Mouse (Mus musculus) limb, embryonic 13.5 days (tissue): ENCODE results near the gene Olfr222. TPM values are rescaled to one million over a fixed set of nuclear protein-coding genes. Genes with fewer than 3 reads are reported as not detected.

Source experiments
- ATAC-seq: fragments of 200-750 bp; cut with Nextera tagmentation; 2 replicates; pipeline ENCODE4 v1.8.0; 2017; ENCODE audit warnings: low read depth, moderate number of reproducible peaks, moderate TSS enrichment; ENCODE audit not compliant: low FRiP score
- H3K27ac ChIP-seq: fragments of 300-500 bp; sonication (generic); 2 replicates; pipeline ENCODE4 v1.5.1; 2015; ENCODE audit warnings: inconsistent platforms, mild to moderate bottlenecking, moderate library complexity
- H3K27me3 ChIP-seq: fragments of 300-500 bp; sonication (generic); 2 replicates; pipeline ENCODE4 v1.6.1; 2015; ENCODE audit warnings: mild to moderate bottlenecking, inconsistent platforms
- H3K36me3 ChIP-seq: fragments of 300-500 bp; sonication (generic); 2 replicates; pipeline ENCODE4 v1.6.1; 2015; ENCODE audit warnings: inconsistent platforms, mild to moderate bottlenecking, moderate library complexity
- H3K4me1 ChIP-seq: fragments of 300-500 bp; sonication (generic); 2 replicates; pipeline ENCODE4 v1.6.1; 2015; ENCODE audit warnings: inconsistent platforms
- H3K4me2 ChIP-seq: fragments of 300-500 bp; sonication (generic); replicated peaks from 2 replicates; pipeline ENCODE4 v1.6.1; 2015; ENCODE audit warnings: inconsistent platforms, mild to moderate bottlenecking, moderate library complexity
- H3K4me3 ChIP-seq: fragments of 300-500 bp; sonication (generic); 2 replicates; pipeline ENCODE4 v1.5.1; 2015; ENCODE audit warnings: moderate library complexity, mild to moderate bottlenecking, inconsistent platforms
- H3K9ac ChIP-seq: fragments of 300-500 bp; sonication (generic); 2 replicates; pipeline ENCODE4 v1.6.1; 2015; ENCODE audit warnings: mild to moderate bottlenecking, inconsistent platforms
- H3K9me3 ChIP-seq: fragments of 300-500 bp; sonication (generic); 2 replicates; pipeline ENCODE4 v1.6.1; 2016; ENCODE audit warnings: inconsistent platforms
- whole genome bisulfite sequencing: fragments of 180-500 bp; shearing (Covaris S2); methylation state at CpG from one replicate; pipeline ENCODE4 v1.1.7; 2015; 5-methylcytosine and 5-hydroxymethylcytosine counted together
- polyA plus RNA-seq: library from polyadenylated mRNA; unstranded; fragments of >200 nt; fragmentation: Nextera tagmentation; extraction: Ambion mirVana; gene quantifications from 2 replicates; pipeline ENCODE4 v1.2.1, GENCODE M21; 2015

Olfr222 gene
- polyA plus RNA-seq, 1 experiment from 2014 or later: not detected

DNA sequence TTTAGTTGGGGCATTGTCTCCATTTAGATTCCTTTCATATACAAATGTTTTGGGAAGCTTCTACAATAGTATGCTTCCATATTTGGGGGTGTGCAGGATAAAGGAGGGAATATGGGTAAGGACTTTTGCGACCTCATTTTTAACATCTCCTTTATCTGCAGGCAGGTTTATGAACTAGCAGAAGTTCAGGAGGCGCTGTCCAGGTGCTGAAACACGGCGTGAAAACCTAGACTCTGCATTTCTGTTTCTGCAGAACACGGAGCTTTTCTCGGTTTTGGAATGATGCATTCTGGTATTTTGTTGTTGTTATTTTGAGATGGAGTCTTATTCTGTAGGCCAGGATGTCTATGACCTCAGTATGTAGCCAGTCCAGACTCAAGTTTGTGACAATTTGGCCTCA lies 8.5 kb upstream of the Olfr222 start:
- WGBS: 30% methylated on average over 6 of the region's 6 CpGs

DNA sequence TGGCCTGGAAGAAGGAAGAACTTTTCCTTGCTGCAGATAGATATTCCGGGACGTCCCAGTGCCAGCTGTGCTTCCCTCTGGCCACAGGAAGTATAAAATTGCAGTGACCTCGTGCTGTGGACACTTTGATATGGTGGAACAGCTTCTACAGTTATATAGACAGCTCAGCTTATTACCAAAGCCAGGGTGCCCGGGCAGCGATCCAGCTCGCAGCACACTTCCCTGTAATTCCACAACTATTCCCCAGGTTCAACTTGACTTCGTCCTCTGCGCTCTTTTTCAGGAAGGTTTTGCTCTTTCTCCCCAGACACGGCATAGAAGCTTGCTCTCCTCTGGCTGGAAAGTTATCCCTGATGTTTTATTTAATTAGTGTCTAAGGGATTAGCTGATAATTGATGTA lies 309 bp downstream of the Olfr222 start:
- no peak overlapping the region for H3K4me2 ChIP-seq
- no peak overlapping the region for H3K4me3 ChIP-seq
- H3K36me3 ChIP-seq: no peaks in the 10 kb centered on the region
- no peak overlapping the region for H3K27ac ChIP-seq
- peaks cover 28% of the 10 kb centered on the region for H3K27me3 ChIP-seq
- 40% methylated on average over 9 of the region's 9 CpGs for WGBS
- no peaks in the 10 kb centered on the region for H3K9me3 ChIP-seq
- H3K4me1 ChIP-seq: no peaks in the 10 kb centered on the region
- no peak for ATAC-seq
- H3K9ac ChIP-seq: no peak overlapping the region

More for the DNA sequence above, 8.5 kb upstream of the Olfr222 start:
- Histone ChIP-seq H3K4me3 (no peak overlapping the region), H3K4me2 (no peak overlapping the region), H3K27me3 (0 out of 2 replicates have a peak, but pooled peaks cover 2% of the 10 kb centered on the region), H3K4me1 (no peaks in the 10 kb centered on the region), H3K9ac (no peak overlapping the region), H3K27ac (no peak overlapping the region), H3K9me3 (no peaks in the 10 kb centered on the region), H3K36me3 (no peaks in the 10 kb centered on the region)
- no peak for ATAC-seq

DNA sequence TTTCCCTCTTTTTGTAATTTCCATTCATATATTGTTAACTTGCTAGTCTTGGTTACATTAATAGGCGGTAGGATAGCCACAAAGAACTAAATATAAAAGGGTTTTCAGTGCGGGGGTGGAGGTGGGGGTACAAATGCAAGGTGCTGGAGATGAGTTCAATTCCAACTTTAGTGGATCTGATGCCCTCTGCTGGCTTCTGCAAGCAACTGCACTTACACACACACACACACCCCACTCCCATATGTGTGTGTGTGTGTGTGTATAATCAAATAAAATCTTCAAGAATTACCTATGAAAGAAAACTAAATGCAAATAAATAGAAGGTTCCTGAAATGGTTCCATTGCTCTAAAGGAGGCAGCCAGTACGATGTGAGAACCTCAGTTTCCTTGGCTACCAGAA lies 6.7 kb downstream of the Olfr222 start:
- Histone ChIP-seq H3K9ac (no peak overlapping the region), H3K4me3 (no peak overlapping the region), H3K4me2 (no peak overlapping the region), H3K4me1 (no peaks in the 10 kb centered on the region), H3K9me3 (no peaks in the 10 kb centered on the region), H3K27ac (no peak overlapping the region), H3K27me3 (peaks cover 27% of the 10 kb centered on the region), H3K36me3 (no peaks in the 10 kb centered on the region)
- WGBS: 72% methylated on average over 3 of the region's 3 CpGs
- no peak for ATAC-seq

DNA sequence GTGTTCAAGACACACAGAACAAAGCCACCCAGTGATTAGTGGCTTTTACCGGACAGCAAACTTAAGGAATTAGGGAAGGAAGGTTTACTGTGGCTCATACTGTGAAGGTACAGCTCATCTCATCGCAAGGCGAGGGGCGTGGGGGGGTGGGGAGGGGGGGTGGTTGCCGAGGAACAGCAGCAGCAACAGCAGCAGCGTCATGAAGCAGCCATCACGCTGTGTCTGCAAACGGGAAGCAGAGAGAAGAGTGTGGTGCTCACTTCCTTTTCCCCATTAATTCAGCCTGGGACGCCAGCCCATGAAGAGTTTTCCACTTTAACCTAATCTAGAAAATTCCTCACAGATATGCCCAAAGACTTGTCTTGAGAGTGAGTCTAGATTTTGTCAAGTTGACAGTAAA lies 13.2 kb downstream of the Olfr222 start:
- no peaks in the 10 kb centered on the region for H3K4me1 ChIP-seq
- H3K27me3 ChIP-seq: no peaks in the 10 kb centered on the region
- no peak overlapping the region for H3K9ac ChIP-seq
- no peak for ATAC-seq
- no peak overlapping the region for H3K4me3 ChIP-seq
- H3K4me2 ChIP-seq: no peak overlapping the region
- no peaks in the 10 kb centered on the region for H3K36me3 ChIP-seq
- H3K9me3 ChIP-seq: no peaks in the 10 kb centered on the region
- no peak overlapping the region for H3K27ac ChIP-seq
- 70% methylated on average over 9 of the region's 9 CpGs for WGBS

DNA sequence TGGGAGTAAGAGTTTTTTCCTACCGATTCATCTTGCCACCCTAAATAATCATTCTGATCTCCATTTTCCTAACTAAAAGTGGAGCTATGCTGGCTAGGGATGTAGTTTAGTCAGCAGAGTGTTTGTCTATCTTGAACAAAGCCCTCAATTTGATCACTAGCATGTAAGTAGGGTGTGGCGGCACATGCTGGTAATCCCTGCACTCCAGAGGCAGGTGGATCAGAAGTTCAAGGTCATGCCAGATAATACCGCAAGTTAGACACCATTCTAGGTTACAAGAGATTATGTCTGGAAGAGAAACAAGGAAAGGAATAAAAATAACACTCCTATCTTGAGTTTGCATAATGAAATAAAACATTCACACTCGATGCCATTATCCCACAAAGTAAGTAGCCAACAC lies 13.7 kb downstream of the Olfr222 start:
- Histone ChIP-seq H3K4me2 (no peak overlapping the region), H3K4me1 (no peaks in the 10 kb centered on the region), H3K4me3 (no peak overlapping the region), H3K9me3 (no peaks in the 10 kb centered on the region), H3K9ac (no peak overlapping the region), H3K27ac (no peak overlapping the region), H3K36me3 (no peaks in the 10 kb centered on the region), H3K27me3 (no peaks in the 10 kb centered on the region)
- WGBS: 94% methylated on average over 4 of the region's 4 CpGs
- ATAC-seq: no peak

DNA sequence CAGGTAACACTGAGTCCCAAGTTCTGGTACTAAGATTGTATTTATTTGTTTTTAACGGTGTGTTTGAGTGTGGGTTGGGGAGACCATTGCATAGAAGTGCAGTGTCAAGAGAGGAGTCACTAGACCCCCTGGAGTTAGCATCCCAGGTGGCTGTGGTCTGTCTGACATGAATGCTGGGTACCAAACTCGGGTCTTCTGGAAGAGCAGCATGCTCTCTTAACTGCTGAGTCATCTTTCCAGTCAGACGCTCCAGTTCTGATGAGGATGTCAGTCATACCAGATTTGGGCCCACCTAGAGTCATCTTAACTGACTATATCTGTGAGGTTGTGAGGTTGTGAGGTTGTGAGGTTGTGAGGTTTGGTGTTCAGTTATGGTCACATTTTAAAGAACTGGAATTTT lies 15.1 kb downstream of the Olfr222 start:
- no peak overlapping the region for H3K4me2 ChIP-seq
- H3K36me3 ChIP-seq: no peaks in the 10 kb centered on the region
- 69% methylated on average over 3 of the region's 3 CpGs for WGBS
- H3K9ac ChIP-seq: no peak overlapping the region
- no peaks in the 10 kb centered on the region for H3K27me3 ChIP-seq
- no peak overlapping the region for H3K27ac ChIP-seq
- ATAC-seq: no peak
- H3K9me3 ChIP-seq: no peaks in the 10 kb centered on the region
- H3K4me3 ChIP-seq: no peak overlapping the region
- no peaks in the 10 kb centered on the region for H3K4me1 ChIP-seq

DNA sequence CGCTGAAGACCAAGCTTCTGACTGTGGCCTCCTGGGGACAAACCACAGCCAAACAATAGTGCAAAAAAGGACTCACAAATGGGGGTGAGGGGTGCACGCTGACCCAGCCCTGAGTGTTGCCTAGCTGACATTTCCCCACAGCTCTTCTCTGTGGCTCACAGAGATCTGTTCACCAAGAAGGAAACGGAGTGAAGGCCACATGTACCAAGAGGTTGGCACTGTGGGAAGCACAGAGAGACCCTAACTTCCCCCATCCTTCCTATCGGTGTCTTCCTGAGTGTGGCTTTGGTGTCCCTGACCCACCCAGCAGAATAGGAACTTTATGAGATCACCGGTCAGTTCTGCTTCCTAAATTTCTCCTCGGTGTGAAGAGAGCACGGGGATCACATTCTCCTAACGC lies 21.5 kb downstream of the Olfr222 start:
- Histone ChIP-seq H3K36me3 (no peaks in the 10 kb centered on the region), H3K9ac (no peak overlapping the region), H3K4me3 (no peak overlapping the region), H3K4me2 (no peak overlapping the region), H3K27me3 (no peaks in the 10 kb centered on the region), H3K9me3 (no peaks in the 10 kb centered on the region), H3K4me1 (no peaks in the 10 kb centered on the region), H3K27ac (no peak overlapping the region)
- 80% methylated on average over 8 of the region's 8 CpGs for WGBS
- ATAC-seq: no peak

DNA sequence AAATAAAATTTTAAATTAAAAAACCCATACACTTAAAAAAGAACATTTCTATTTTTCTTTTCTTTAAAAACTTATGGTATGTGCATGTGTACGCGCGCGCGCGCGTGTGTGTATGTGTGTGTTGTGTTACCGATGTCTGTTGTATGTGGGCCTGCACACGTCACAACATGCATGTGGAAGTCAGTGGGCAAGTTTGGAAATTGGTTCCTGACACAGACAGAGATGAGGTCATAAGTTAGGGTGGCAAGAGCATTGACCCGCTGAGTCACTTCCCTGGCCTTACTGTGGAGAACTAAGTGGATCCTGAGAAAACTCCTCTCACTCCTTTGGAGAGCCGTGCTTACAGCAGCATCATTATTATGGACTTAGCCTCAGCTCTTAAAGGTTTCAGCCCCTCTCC lies 21.9 kb downstream of the Olfr222 start:
- no peak for ATAC-seq
- Histone ChIP-seq H3K27me3 (no peaks in the 10 kb centered on the region), H3K4me1 (no peaks in the 10 kb centered on the region)

DNA sequence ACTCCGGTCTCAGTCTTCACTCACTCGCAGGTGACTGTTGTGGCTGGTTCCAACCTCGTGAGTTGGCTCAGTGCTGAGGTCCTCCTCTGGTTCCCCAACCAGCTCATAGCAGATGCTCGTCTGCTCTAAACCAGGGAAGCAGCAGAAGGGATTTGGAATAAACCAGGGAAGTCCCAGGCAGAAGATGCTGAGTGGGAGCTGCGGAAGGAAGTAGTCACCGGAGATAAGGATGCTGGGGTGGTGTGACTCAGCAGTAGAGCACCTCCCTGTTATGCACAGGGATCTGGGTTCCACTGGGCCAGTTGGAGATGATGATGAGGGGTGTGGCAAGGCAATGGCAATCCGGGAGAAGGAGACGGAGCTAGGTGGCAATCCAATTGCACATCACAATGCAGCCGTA lies 32.0 kb downstream of the Olfr222 start:
- Histone ChIP-seq H3K4me2 (no peak overlapping the region), H3K27me3 (0 out of 2 replicates have a peak, but pooled peaks cover 3% of the 10 kb centered on the region), H3K27ac (no peak overlapping the region), H3K9me3 (no peaks in the 10 kb centered on the region), H3K4me3 (no peak overlapping the region), H3K36me3 (no peaks in the 10 kb centered on the region), H3K9ac (no peak overlapping the region), H3K4me1 (no peaks in the 10 kb centered on the region)
- 84% methylated on average over 9 of the region's 9 CpGs for WGBS
- ATAC-seq: no peak

More for the DNA sequence above, 21.9 kb downstream of the Olfr222 start:
- Histone ChIP-seq H3K9ac (no peak overlapping the region), H3K4me2 (no peak overlapping the region), H3K9me3 (no peaks in the 10 kb centered on the region), H3K36me3 (no peaks in the 10 kb centered on the region), H3K4me3 (no peak overlapping the region), H3K27ac (no peak overlapping the region)
- WGBS: 94% methylated on average over 11 of the region's 11 CpGs

DNA sequence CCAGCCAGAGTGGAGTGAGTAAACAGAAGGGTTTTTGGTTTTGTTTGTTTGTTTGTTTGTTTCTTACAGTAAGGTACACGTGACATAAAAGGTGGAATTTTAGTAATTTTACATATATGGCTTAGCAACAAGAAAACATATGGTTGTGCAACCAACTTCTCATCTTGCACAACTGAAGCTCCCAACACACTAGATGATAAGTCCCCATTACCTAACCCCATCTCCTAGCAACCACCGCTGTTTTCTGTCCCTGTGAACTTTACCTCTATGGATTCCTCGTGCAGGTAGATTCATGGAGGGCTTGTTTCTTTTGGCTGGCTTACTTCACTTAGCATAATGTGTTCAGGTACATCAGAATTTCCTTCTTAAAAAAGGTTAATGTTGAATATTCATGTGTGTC lies 32.7 kb downstream of the Olfr222 start:
- H3K4me3 ChIP-seq: no peak overlapping the region
- ATAC-seq: no peak
- peaks cover 3% of the 10 kb centered on the region; the same call in 1 of the 2 replicates for H3K4me1 ChIP-seq
- H3K4me2 ChIP-seq: no peak overlapping the region
- WGBS: 80% methylated on average over 3 of the region's 3 CpGs
- H3K36me3 ChIP-seq: no peaks in the 10 kb centered on the region
- H3K27ac ChIP-seq: no peak overlapping the region
- no peak overlapping the region for H3K9ac ChIP-seq
- H3K9me3 ChIP-seq: no peaks in the 10 kb centered on the region
- H3K27me3 ChIP-seq: no peaks in the 10 kb centered on the region

DNA sequence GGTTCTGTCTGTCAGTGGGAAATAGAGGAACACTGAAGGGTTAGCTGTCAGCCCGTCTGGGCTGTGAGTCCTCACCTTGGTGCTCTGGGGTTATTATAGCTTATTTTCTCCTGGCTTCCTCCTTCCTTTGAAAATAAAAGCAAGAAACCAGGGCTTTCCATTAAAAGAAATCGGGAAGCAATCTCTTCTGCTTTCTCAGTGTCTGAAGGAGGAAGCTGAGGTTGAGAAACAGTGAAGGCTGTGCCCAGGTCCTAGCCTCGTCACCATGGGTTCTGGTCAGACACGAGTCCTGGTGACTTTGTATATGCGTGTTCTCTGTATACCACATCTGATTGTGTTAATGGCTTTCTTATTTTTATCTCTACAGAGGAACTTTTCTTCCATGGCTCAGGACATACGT lies 33.6 kb downstream of the Olfr222 start:
- Histone ChIP-seq H3K4me2 (no peak overlapping the region), H3K9me3 (no peaks in the 10 kb centered on the region), H3K27me3 (no peaks in the 10 kb centered on the region), H3K4me3 (no peak overlapping the region), H3K9ac (no peak overlapping the region), H3K27ac (no peak overlapping the region), H3K4me1 (peaks cover 10% of the 10 kb centered on the region; the same call in 1 of the 2 replicates), H3K36me3 (no peaks in the 10 kb centered on the region)
- WGBS: 76% methylated on average over 6 of the region's 6 CpGs
- ATAC-seq: no peak

DNA sequence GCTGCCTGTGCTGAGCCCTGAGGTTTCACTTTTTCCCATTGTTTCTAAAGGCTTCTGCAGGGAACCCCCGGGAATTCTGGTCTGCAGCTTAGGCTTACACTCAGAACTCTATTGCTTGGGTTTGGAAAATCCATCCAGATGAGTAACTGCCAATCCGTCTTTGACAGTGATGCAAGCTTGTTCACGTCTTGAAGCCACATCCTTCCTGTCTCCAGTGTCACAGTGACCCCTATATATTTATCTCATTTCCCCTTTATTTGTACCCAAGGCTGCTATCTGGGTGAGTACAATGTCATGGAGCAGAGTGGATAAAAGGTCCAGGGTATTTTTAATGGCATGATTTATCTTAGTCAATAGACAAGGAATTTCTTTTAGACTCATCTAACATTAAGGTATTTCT lies 34.7 kb downstream of the Olfr222 start, which contains the start of gene Nlrp3:
TSS of gene Nlrp3 (plus strand) at position 245 of the 400 bp plus-strand sequence.
- Histone ChIP-seq H3K9me3 (no peaks in the 10 kb centered on the region), H3K36me3 (no peaks in the 10 kb centered on the region), H3K27ac (no peak within 1 kb of the TSS), H3K4me1 (peaks cover 10% of the 10 kb centered on the region; the same call in 1 of the 2 replicates), H3K4me3 (no peak within 1 kb of the TSS), H3K4me2 (no peak within 1 kb of the TSS), H3K9ac (no peak within 1 kb of the TSS), H3K27me3 (no peaks in the 10 kb centered on the region)
- 56% methylated on average over 3 of the region's 3 CpGs for WGBS
- ATAC-seq: no peak

DNA sequence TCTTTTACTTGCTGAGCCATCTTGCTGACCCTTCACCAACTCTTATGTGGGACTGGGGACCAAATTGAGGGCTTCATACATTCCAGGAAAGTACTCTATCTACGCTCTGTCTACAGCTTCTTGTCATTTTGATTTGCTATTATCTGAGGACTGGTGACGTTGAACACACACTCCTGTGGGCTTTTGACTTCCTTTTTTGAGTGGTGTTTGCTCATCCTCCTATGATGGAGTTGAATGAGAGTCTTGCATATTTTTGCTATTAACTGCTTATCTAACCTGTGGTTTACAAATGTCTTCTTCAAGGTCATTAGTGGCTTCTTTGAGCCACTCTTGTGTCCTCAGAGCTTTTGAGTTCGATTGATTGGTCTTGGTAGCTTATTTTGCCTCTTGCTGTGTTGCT lies 35.9 kb downstream of the Olfr222 start:
- WGBS: 70% methylated on average over 3 of the region's 3 CpGs

More for the DNA sequence above, 35.9 kb downstream of the Olfr222 start:
- Histone ChIP-seq H3K27me3 (no peaks in the 10 kb centered on the region), H3K9me3 (no peaks in the 10 kb centered on the region), H3K4me3 (no peak overlapping the region), H3K4me2 (no peak overlapping the region), H3K4me1 (peaks cover 10% of the 10 kb centered on the region; the same call in 1 of the 2 replicates), H3K9ac (no peak overlapping the region), H3K36me3 (no peaks in the 10 kb centered on the region), H3K27ac (no peak overlapping the region)
- ATAC-seq: no peak
